Mouse (Mus musculus) embryonic fibroblast, embryonic 13.5 days (primary cell): ENCODE measurements at regions not wholly inside any gene's neighbourhood (a gene's known extent, or its start where the extent isn't known, plus 50 kb on each side); places are given as distances from the start of the nearest gene placed in this dataset.

Experiments
- H3K27ac ChIP-seq: 2 replicates; pipeline ENCODE4 v1.5.1; 2012; ENCODE audit warnings: low read length, control low read depth, inconsistent platforms; ENCODE audit not compliant: insufficient read depth
- H3K4me1 ChIP-seq: 2 replicates; pipeline ENCODE4 v1.6.1; 2011; ENCODE audit warnings: low read length; ENCODE audit not compliant: control insufficient read depth, insufficient read depth
- H3K4me3 ChIP-seq: 2 replicates; pipeline ENCODE4 v1.5.1; 2011; ENCODE audit warnings: mild to moderate bottlenecking, control low read depth, low read length; ENCODE audit not compliant: insufficient read depth
- CTCF ChIP-seq: IDR thresholded peaks from 2 replicates; pipeline ENCODE4 v1.5.1; 2011; ENCODE audit warnings: mild to moderate bottlenecking, control low read depth, low read length, moderate library complexity, borderline replicate concordance; ENCODE audit not compliant: insufficient read depth
- POLR2A ChIP-seq: IDR thresholded peaks from 2 replicates; pipeline ENCODE4 v1.6.1; 2011; ENCODE audit warnings: low read depth, mild to moderate bottlenecking, control low read depth, low read length, moderate library complexity

DNA sequence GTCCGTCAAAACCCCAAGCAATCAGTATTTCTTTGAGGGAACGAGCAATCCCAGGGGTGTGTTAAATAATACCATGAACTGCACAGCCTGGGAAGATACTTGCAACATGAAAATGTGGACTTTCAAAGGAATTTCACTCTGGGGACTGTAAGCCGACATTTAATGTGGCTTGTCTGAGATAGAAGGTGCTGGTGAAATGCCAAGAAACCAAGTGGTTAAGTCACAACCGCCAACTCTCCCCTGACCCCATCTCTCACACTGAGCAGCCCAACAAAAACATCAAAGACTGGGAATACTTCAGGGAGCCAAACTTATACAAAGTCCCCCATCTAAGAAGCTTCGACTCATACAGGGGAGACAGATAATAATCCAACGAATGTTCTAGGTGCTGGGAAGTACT is 150.0 kb upstream of the Dynlrb2 start:
- no peak overlapping the region for H3K27ac ChIP-seq
- no peaks in the 10 kb centered on the region for H3K4me1 ChIP-seq
- TF ChIP-seq CTCF (no peak), POLR2A (no peak)

DNA sequence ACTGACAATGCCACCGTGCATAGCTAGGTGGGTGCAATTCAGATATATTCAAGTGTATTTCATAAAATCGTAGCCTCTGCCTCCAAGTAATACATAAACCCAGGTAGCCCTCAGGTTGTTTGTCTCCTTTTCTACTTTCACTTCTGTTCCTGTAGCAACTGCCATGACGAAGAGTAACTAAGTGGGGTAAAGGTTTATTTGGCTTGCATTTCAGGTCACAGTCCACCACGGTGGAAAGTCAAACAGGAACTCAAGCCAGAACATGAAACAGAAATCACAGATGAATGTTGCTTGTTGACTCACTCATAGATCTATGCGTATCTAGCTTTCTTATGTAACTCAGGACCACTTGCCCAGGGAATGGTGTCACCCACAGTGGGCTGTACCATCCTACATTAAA is 150.9 kb upstream of the Dynlrb2 start:
- no peak overlapping the region for H3K27ac ChIP-seq
- no peaks in the 10 kb centered on the region for H3K4me1 ChIP-seq
- no peak for TF ChIP-seq CTCF
- no peak for TF ChIP-seq POLR2A
- no peak overlapping the region for H3K4me3 ChIP-seq

More for the DNA sequence above, 150.0 kb upstream of the Dynlrb2 start:
- no peak overlapping the region for H3K4me3 ChIP-seq

DNA sequence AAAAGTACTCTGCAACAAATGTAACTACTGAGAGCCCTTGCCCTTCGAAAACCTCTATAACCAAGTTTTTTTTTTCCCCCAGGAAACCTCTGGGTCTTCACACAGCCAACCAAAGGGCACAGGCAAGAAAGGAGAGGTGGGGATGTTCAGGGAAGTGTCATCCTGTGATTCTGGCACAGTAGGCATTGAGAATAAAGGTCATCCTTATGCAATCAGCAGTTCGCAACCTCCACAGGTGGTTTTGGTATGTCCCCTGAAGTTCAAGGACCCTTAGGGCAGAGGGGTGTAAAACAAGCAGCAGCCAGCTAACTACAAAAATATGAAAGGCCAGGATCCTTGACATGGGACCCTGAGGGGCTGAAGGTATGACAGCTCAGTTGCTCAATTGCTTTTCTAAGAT is 152.1 kb upstream of the Dynlrb2 start:
- Histone ChIP-seq H3K4me3 (no peak overlapping the region), H3K27ac (no peak overlapping the region), H3K4me1 (no peaks in the 10 kb centered on the region)
- TF ChIP-seq POLR2A = no peak
- no peak for TF ChIP-seq CTCF

DNA sequence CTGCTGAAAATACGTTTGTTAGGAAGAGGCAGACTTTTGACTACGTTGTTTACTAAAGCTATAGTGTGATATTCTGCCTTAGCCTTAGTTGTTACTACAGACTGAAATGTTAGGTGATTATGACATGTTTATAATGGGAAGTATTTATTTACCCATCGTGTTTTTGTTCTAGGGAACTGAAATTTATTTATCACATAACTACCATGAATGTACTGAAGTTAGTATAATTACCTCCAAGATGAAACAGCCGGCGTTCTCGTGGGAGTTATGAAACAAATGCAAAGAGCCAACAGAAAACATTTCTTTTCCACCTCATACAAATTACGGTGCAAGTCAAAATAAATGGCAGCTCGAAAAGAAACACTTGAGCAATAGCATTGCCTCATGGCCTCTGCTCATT is 155.8 kb upstream of the Dynlrb2 start:
- no peak for TF ChIP-seq POLR2A
- no peak for TF ChIP-seq CTCF
- no peaks in the 10 kb centered on the region for H3K4me1 ChIP-seq
- no peak overlapping the region for H3K4me3 ChIP-seq
- H3K27ac ChIP-seq = no peak overlapping the region

DNA sequence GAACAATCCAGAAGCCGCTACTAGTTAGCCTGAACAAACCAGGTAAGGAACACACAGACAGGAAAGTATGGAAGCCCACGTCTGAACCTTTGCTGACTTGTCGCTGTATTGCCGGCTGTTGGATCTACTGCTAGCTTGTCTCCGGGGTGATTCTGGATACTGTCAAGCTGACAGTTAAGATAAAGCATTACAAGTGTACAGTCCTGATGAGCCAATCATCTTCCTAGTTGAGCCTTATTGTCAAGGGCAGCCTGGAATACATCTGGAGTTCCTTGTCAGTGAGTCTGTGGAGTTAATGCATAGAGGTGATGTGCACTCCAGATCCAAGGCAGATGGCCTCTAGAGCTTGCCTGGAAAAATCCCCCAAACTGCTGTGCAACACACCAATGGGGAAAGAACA is 157.8 kb upstream of the Dynlrb2 start:
- TF ChIP-seq CTCF (no peak), POLR2A (no peak)
- Histone ChIP-seq H3K27ac (no peak overlapping the region), H3K4me3 (no peak overlapping the region), H3K4me1 (no peaks in the 10 kb centered on the region)

DNA sequence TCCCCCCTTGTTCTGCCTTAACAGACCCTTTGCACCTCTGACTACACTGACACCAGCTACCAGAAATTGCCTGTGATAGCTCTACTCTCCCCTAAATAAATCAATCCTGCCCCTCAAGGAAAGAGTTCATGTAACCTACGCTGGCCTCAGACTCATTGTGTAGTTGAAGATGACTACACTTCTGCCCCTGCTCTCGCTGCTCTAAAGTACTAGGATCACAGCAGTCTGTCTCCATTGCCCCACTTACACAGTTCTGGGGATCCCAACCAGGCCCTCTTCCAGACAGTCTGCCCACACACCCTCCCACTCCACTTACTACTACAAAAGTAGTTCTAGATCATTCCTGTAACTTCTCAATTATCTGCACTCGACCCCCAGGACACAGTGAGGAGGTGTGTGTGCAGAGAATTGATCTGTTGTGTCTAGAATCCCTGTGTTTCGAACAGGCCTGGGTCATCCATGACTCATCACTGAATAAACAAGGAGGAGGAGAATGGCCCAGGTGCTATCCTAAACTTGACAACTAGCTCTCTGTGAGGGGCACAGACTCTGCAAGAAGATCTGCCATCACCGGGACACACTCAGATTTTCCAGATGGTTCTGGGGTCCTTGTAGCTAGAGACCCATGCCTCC is 160.1 kb upstream of the Dynlrb2 start:
- no peaks in the 10 kb centered on the region for H3K4me1 ChIP-seq
- no peak for TF ChIP-seq POLR2A
- H3K4me3 ChIP-seq = no peak overlapping the region
- no peak overlapping the region for H3K27ac ChIP-seq

DNA sequence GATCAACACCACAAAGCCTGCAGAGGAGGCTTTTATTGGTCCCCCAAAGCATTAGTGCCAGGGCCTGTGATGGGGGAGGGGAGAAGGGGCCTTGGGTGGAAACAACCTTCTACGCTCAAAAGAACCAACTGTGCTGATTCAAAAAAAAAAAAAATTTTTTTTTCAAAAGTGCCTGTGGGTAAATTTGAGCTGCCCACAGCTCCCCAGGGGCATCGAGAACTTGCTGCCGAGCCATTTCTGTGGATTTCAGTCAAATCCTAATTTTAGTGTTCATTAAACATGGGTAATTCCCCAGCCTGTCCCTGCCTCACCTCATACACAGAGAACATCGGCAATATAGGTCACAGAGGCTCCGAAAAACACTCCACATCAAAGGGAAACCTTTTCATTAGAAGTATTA is 161.2 kb upstream of the Dynlrb2 start:
- Histone ChIP-seq H3K4me1 (no peaks in the 10 kb centered on the region), H3K27ac (no peak overlapping the region), H3K4me3 (no peak overlapping the region)
- TF ChIP-seq CTCF (no peak), POLR2A (no peak)

DNA sequence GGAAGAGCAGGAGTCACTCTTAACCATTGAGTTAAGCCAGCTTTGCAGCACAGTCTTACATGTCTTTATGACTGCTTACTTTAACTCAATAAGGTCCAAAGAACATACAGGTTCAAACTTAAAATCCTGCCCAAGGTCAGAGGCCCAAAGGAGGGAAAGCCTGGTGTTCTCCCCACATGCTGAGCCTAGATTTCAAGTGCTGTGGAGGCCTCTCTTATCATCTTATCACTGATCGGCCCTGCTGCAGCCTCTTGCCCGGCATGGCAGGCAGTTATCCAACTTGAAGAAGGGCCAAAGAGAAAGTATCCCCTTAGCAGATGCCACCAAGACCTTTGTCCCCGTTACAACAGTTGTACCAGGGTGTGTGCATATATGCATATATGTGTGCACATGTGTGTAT is 170.0 kb upstream of the Dynlrb2 start:
- H3K27ac ChIP-seq = no peak overlapping the region
- no peak overlapping the region for H3K4me3 ChIP-seq
- H3K4me1 ChIP-seq = no peaks in the 10 kb centered on the region
- no peak for TF ChIP-seq CTCF
- TF ChIP-seq POLR2A = no peak

DNA sequence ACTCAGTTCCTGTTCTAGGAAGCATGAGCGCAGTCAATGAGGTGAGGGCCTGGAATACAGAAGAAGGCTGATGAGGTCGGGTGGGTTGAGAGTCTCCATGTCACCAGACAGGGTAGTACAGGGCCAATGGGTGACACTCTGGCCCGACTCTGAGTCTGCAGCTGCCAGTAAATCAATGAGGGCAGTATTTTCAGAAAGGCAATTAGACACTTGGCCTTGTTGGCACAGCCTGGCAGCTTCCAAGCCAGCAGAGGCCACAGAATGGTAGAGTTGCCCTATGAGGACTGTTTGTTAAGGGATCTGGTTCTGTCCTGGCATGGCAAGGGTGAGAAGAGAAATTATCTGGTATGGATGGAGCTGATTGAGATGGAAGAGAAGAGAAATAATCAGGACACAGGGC is 170.7 kb upstream of the Dynlrb2 start:
- Histone ChIP-seq H3K4me3 (no peak overlapping the region), H3K27ac (no peak overlapping the region), H3K4me1 (no peaks in the 10 kb centered on the region)
- TF ChIP-seq POLR2A (no peak), CTCF (no peak)

DNA sequence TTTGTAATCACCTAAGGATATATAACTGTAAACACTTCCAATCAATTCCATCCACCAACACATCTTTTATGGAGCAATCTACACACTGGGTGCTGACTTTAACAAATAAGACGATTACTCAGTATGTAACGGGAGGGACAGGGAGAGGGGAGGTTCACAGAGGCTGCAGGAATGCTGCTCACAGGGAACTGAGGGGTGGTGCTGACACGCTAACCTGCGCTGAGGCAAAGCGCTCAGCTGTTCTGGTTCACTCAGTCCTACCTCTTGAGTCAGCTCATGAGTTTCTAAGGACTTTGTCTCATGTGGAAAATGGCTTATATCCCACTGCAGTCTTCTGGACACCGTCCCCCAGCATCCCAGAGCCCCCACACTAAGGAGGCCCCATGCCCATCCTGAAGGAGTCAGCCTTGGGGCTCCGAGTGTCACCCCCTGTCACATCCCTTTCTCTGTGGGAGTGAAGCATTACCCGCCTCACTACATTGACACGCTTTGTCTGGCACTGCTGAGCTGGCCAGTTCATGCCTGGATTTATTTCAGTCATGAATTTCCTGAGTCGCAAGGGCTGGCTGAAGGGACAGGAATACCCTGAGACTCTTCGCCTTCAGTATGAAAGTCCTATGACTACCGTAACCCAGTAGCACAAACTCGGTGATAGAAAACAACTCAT is 184.6 kb upstream of the Dynlrb2 start:
- Histone ChIP-seq H3K4me1 (no peaks in the 10 kb centered on the region), H3K4me3 (no peak overlapping the region), H3K27ac (no peak overlapping the region)
- no peak for TF ChIP-seq CTCF
- TF ChIP-seq POLR2A = no peak

DNA sequence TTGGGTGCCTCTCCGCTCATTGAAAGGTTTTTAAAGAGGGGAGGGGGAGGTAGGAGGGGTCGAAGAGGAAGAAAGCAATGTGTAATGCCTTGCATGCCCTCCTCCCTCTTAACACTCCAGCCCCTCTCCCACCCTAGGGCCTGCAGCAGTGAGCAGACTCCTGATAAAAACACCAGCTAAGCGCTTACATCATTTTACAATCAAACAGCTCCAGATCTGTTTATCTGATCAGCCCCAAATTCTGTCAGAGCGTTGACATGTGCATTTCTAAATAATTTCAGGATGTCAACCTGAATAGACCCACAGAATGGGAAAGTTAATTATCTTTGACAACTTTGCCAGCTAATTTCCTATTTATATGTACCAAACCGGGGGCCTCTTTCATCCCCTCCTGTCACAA is 189.4 kb upstream of the Dynlrb2 start:
- H3K4me1 ChIP-seq = no peaks in the 10 kb centered on the region
- no peak overlapping the region for H3K4me3 ChIP-seq
- H3K27ac ChIP-seq = no peak overlapping the region
- TF ChIP-seq POLR2A = no peak
- no peak for TF ChIP-seq CTCF
